Mouse (Mus musculus) lung, postnatal 10 days (tissue): ENCODE measurements around the gene Epb42.
"Not testable (repeated sequence)": the region's sequence is repeated elsewhere in the genome, so short reads cannot be mapped to it uniquely, and the experiment has no call there.

Experiments used
- DNase-seq: peaks from one replicate; pipeline ENCODE4 v3.0.0; 2021

The Epb42 gene

GRCm38 (mm10) chr2:121007925-121008663, 28.8 kb downstream of the Epb42 start, which contains the start of gene Ccndbp1:
Gene Ccndbp1 (plus strand): TSS chr2:121008403.
- peak; percentile 96 for DNase-seq

GRCm38 (mm10) chr2:121006986-121007385, 29.9 kb downstream of the Epb42 start:
- no peak for DNase-seq

GRCm38 (mm10) chr2:121004018-121004811, 32.7 kb downstream of the Epb42 start:
- DNase-seq: no peak

- DNase-seq: no peak
Measured at GRCm38 (mm10) chr2:121003586-121003985, 33.3 kb downstream of the Epb42 start.

- DNase-seq: no peak
Measured at GRCm38 (mm10) chr2:120998863-120999262, 38.0 kb downstream of the Epb42 start.

DNA sequence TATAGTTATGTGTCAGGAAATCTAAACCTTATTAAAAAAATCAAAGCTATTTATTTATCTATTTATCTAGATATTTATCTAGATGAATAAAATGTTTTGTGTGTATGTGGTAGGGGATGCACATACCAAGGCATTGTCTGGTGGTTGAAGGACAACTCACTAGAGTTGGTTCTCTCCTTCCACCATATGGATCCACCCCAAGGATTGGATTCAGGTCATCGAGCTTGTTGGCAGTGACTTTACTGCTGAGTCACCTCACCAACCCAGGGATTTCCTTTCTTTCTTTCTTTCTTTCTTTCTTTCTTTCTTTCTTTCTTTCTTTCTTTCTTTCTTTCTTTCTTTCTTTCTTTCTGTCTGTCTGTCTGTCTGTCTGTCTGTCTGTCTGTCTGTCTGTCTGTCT, 40.3 kb downstream of the Epb42 start:
- not testable (repeated sequence) for DNase-seq

- DNase-seq: no peak
Measured at GRCm38 (mm10) chr2:120991196-120991595, 45.7 kb downstream of the Epb42 start.

- no peak for DNase-seq
Measured at GRCm38 (mm10) chr2:120985241-120985640, 51.6 kb downstream of the Epb42 start.

GRCm38 (mm10) chr2:120983611-120984010, 53.3 kb downstream of the Epb42 start:
- DNase-seq: no peak

DNA sequence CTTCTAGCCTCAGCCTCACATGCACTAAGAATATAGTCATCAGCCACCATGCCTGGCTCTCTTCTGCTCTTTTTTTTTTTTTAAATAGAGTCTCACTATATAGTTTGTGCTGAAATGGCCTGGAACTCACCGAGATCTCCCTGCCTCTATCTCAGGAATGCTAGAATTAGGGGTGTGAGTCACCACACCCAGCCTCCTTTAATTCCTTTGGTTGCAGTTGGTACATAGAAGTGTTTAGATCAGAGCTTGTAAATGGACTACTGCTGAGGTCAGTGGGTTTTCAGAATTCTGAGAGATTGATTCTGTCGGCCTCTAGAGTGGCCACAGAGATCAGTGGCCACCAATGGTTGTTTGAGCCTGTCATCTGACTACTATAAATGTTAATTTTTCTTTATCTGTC, 56.0 kb downstream of the Epb42 start:
- DNase-seq: no peak

GRCm38 (mm10) chr2:120979819-120980218, 57.1 kb downstream of the Epb42 start:
- no peak for DNase-seq

DNA sequence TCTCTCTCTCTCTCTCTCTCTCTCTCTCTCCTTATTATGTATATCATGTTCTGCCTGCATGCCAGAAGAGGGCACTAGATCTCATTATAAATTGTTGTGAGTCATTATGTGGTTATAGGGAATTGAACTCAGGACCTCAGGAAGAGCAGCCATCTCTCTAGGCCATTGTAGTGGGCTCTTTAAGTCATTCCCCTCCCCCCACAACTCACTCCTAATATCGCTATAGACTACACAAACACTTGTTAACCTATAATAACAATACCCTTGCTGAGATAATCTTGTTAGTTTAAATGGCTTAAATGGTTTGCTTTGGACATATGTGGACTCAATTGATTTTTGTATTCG, 58.2 kb downstream of the Epb42 start:
- DNase-seq: no peak

- no peak for DNase-seq
Measured at GRCm38 (mm10) chr2:120977926-120978692, 58.8 kb downstream of the Epb42 start.

- peak; percentile 72 for DNase-seq
Measured at GRCm38 (mm10) chr2:120976990-120977925, 59.6 kb downstream of the Epb42 start, which contains the start of gene Tmem62. Gene Tmem62 (plus strand): TSS chr2:120977017.

- DNase-seq: peak; percentile 36
Measured at GRCm38 (mm10) chr2:120976308-120976707, 60.6 kb downstream of the Epb42 start.

DNA sequence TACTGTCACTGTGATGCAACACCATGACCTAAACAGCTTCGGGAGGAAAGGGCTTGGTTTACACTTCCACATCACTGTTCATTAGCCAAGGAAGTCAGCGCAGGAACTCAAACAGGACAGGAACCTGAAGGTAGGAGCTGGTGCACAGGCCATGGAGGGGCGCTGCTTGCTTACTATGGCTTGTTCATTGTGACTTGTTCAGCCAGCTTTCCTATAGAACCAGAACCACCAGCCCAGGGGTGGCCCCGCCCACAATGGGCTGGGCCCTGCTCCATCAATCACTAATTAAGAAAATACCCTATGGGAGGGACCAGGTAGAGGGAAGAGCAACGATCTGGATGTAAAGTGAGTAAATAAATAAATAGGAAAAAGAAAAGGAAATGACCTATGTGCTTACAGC, 63.9 kb downstream of the Epb42 start:
- no peak for DNase-seq

DNA sequence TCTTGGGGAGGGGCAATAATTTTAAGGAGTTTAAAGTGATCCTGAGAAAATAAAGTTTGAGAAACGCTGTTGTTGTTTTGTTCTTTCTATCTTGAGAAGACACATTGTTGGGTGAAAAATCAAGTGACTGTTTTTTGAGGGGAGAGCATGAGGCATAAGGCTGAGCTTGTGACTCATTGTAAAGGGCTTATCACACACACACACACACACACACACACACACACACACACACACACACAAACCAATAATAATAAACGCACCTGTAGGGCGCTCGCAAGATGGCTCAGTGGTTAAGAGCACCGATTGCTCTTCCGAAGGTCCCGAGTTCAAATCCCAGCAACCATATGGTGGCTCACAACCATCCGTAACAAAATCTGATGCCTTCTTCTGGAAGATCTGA, 64.6 kb downstream of the Epb42 start:
- not testable (repeated sequence) for DNase-seq

DNA sequence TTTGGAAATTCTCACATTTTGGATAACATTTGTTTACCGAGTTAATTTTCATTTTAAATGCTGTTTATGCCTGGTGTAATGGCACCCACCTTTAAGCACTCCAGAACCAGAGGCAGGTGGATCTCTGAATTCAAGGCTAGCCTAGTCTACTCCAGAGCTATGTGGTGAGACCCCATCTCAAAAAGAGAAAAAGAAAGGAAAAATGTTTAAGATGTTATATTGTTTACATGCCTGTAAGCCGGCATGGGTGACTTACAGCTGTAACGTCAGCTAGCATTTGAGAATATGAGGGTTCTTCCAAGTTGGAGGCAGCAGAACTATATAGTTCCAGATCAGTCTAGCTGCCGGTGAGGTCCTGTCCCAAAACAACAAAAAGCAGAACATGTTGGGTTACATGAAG, 65.1 kb downstream of the Epb42 start:
- DNase-seq: no peak

GRCm38 (mm10) chr2:120970559-120971080, 66.3 kb downstream of the Epb42 start, which contains the start of gene Ubr1:
Gene Ubr1 (minus strand): TSS chr2:120970715.
- peak; percentile 93 for DNase-seq

- DNase-seq: no peak
Measured at GRCm38 (mm10) chr2:120970045-120970539, 66.8 kb downstream of the Epb42 start.
